Mouse (Mus musculus) liver, embryonic 14.5 days (tissue): Measurements from ENCODE around the gene Bpifb9a. TPM values are rescaled to one million over a fixed set of nuclear protein-coding genes. Genes with fewer than 3 reads are reported as not detected.

Source experiments
- ATAC-seq: fragments of 200-750 bp; cut with Nextera tagmentation; 2 replicates; pipeline ENCODE4 v1.8.0; 2017; ENCODE audit warnings: moderate number of reproducible peaks, mild to moderate bottlenecking, moderate library complexity; ENCODE audit not compliant: insufficient read depth
- DNase-seq, 3 experiments: peaks; one replicate each; pipeline ENCODE4 v3.0.0-alpha.2; 2012 to 2013; ENCODE audit warnings: low read depth in 3 of 3, low spot score in 3 of 3
- H3K27ac ChIP-seq: fragments of 300-500 bp; sonication (generic); 2 replicates; pipeline ENCODE4 v1.5.1; 2014; ENCODE audit warnings: moderate library complexity, mild to moderate bottlenecking, control low read depth, inconsistent platforms
- H3K27me3 ChIP-seq: fragments of 300-500 bp; sonication (generic); 2 replicates; pipeline ENCODE4 v1.6.1; 2014; ENCODE audit warnings: mild to moderate bottlenecking, low read length, moderate library complexity; ENCODE audit not compliant: control insufficient read depth, insufficient read depth
- H3K36me3 ChIP-seq: fragments of 300-500 bp; sonication (generic); replicated peaks from 2 replicates; pipeline ENCODE4 v1.6.1; 2014; ENCODE audit warnings: low read depth; ENCODE audit not compliant: control insufficient read depth, insufficient read depth
- H3K4me1 ChIP-seq, 2 experiments: fragments of 200-500 bp in 1 of 2; fragments of 300-500 bp in 1 of 2; sonication (generic) in 1 of 2; replicated peaks; 2 replicates each; pipeline ENCODE4 v1.6.1; 2012 to 2014; ENCODE audit warnings: antibody characterized with exemption in 1 of 2, inconsistent platforms in 1 of 2, low read length in 1 of 2; ENCODE audit not compliant: control insufficient read depth in 2 of 2, insufficient read depth in 2 of 2
- H3K4me2 ChIP-seq: fragments of 300-500 bp; sonication (generic); 2 replicates; pipeline ENCODE4 v1.6.1; 2014; ENCODE audit warnings: low read depth, mild to moderate bottlenecking, control low read depth, moderate library complexity
- H3K4me3 ChIP-seq, 2 experiments: fragments of 200-500 bp in 1 of 2; fragments of 300-500 bp in 1 of 2; sonication (generic) in 1 of 2; 2 replicates each; pipeline ENCODE4 v1.5.1; 2012 to 2014; ENCODE audit warnings: low read depth in 2 of 2, low read length in 2 of 2, mild to moderate bottlenecking in 2 of 2, control low read depth in 1 of 2, inconsistent platforms in 1 of 2, moderate library complexity in 1 of 2; ENCODE audit not compliant: insufficient read depth in 1 of 2
- H3K9ac ChIP-seq: fragments of 300-500 bp; sonication (generic); replicated peaks from 2 replicates; pipeline ENCODE4 v1.6.1; 2014; ENCODE audit warnings: mild to moderate bottlenecking, control low read depth, moderate library complexity
- H3K9me3 ChIP-seq: fragments of 300-500 bp; sonication (generic); 2 replicates; pipeline ENCODE4 v1.6.1; 2016; ENCODE audit warnings: low read length, mixed read lengths; ENCODE audit not compliant: control insufficient read depth
- CTCF ChIP-seq: IDR thresholded peaks from 2 replicates; pipeline ENCODE4 v1.5.1; 2016; ENCODE audit warnings: antibody characterized with exemption, low read depth, control low read depth
- EP300 ChIP-seq: IDR thresholded peaks from 2 replicates; pipeline ENCODE4 v1.6.1; 2016; ENCODE audit warnings: antibody characterized with exemption, low read depth
- WGBS: fragments of 180-500 bp; shearing (Covaris S2); extraction: QIAGEN DNeasy Blood & Tissue Kit; methylation state at CpG from one replicate; pipeline ENCODE4 v1.1.7; 2014; ENCODE audit not compliant: insufficient replicate concordance; 5-methylcytosine and 5-hydroxymethylcytosine counted together
- polyA plus RNA-seq, 2 experiments: library from polyadenylated mRNA; depleted of rRNA in 1 of 2; stranded (reverse) in 1 of 2; unstranded in 1 of 2; fragments of >200 nt; fragmentation: Nextera tagmentation in 1 of 2; extraction: Ambion mirVana in 1 of 2; gene quantifications; 2 replicates each; pipeline versions ENCODE4 v1.2.1 to v1.2.3; 2012 to 2014

The Bpifb9a gene
- polyA plus RNA-seq, 2 experiments: not detected

DNA sequence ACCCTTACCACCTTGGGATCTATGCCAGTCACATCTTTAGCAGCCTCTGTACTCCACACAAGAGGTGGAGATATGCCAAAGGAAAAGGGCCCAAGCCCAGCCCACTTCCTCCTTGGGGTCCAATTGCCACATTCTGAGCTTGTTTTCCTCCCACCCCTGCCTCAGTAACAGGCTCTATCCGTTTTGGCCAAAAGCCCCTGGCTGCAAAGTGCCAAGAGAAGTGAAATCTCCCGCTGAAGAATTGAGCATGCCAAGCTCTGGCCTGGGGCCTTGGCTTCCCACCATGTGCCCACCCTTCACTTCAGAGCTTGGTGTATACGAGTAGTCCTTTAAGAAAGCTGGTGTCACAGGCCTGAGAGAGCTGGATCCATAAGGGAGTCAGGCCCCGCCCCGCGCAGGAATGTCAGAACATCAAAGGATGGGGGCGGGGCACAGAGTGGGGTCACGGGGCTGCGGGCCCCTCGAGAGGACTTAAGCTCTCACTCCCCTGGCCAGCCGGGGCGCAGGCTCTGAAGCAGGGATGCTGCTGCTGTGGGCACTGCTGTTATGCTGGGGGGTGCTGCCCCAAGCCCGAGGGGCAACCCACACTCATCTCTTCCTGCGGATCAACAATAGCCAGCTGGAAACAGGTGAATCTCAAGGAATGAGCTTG, 34.3 kb upstream of the Bpifb9a start, which contains the start of gene Bpifb5:
Gene Bpifb5, plus strand, starts transcription at position 478 of the 652 bp plus-strand sequence.
- Histone ChIP-seq H3K4me3 (no peak within 1 kb of the TSS), H3K9me3 (no peaks in the 10 kb centered on the region), H3K4me2 (no peak within 1 kb of the TSS), H3K27ac (no peak within 1 kb of the TSS), H3K4me1 (no peaks in the 10 kb centered on the region), H3K27me3 (no peaks in the 10 kb centered on the region), H3K36me3 (no peaks in the 10 kb centered on the region), H3K9ac (no peak within 1 kb of the TSS)
- TF ChIP-seq CTCF (no peak), EP300 (no peak)
- DNase-seq (no peak), ATAC-seq (no peak)
- 23% methylated on average over 14 of the region's 14 CpGs for WGBS

GRCm38 (mm10) chr2:154223917-154224273, 33.8 kb upstream of the Bpifb9a start:
- no peaks in the 10 kb centered on the region for H3K9me3 ChIP-seq
- H3K9ac ChIP-seq: no peak overlapping the region
- ATAC-seq (no peak), DNase-seq (no peak)
- H3K36me3 ChIP-seq: no peaks in the 10 kb centered on the region
- no peak for TF ChIP-seq CTCF
- no peak for TF ChIP-seq EP300
- WGBS: 44% methylated on average over 2 of the region's 2 CpGs
- H3K4me3 ChIP-seq: no peak overlapping the region
- no peak overlapping the region for H3K4me2 ChIP-seq
- H3K27ac ChIP-seq: no peak overlapping the region
- no peaks in the 10 kb centered on the region for H3K27me3 ChIP-seq
- H3K4me1 ChIP-seq: no peaks in the 10 kb centered on the region

- no peak for ATAC-seq
- Histone ChIP-seq H3K4me2 (no peak overlapping the region), H3K9ac (no peak overlapping the region), H3K9me3 (no peaks in the 10 kb centered on the region), H3K27me3 (no peaks in the 10 kb centered on the region), H3K4me3 (no peak overlapping the region), H3K36me3 (no peaks in the 10 kb centered on the region), H3K27ac (no peak overlapping the region), H3K4me1 (no peaks in the 10 kb centered on the region)
- no peak for DNase-seq
- no peak for TF ChIP-seq EP300
- TF ChIP-seq CTCF: no peak
- 52% methylated on average over 4 of the region's 4 CpGs for WGBS
Measured at GRCm38 (mm10) chr2:154226991-154227390, 30.7 kb upstream of the Bpifb9a start.

DNA sequence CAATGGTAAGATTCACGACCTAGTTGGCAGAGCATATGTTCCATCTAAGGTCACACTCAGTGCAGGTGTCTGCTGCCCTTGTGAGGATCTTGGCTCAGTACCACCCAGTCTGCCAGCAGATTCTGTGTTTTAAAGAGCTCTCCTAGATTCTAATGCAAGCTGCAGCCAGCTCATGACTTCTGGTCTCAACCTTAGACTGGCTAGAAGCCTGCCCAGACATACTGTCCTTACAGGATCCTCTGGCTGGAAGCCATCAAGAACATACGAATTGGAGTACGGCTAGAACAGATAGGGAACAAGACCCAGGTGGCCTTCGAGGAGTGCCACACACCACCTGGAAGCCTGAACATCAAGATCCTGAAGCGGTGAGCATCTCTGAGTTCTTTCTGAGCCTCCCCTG, 29.8 kb upstream of the Bpifb9a start:
- WGBS: 66% methylated on average over 5 of the region's 5 CpGs
- no peaks in the 10 kb centered on the region for H3K36me3 ChIP-seq
- H3K9ac ChIP-seq: no peak overlapping the region
- ATAC-seq (no peak), DNase-seq (no peak)
- TF ChIP-seq EP300 (no peak), CTCF (no peak)
- H3K9me3 ChIP-seq: no peaks in the 10 kb centered on the region
- no peaks in the 10 kb centered on the region for H3K4me1 ChIP-seq
- H3K27ac ChIP-seq: no peak overlapping the region
- H3K4me2 ChIP-seq: no peak overlapping the region
- H3K27me3 ChIP-seq: no peaks in the 10 kb centered on the region
- H3K4me3 ChIP-seq: no peak overlapping the region

DNA sequence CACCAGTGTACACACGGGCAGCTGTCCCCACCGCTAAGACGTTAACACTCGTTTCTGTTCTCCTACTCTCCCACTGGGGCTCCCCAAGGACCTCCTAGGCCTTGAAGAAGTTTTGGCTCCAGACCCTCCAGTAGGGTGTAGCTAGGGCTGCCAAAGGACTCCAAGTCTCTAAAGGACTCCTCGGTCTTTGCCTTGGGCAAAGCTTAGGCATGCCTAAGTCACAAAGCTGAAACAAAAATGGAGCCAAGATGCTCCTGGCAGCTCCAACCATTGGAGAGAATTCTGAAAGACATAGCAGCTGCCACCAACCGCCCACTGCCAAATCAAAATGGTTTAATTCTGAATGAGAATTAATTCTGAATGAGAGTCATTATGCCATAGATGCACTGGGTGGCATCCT, 24.2 kb upstream of the Bpifb9a start:
- no peak for TF ChIP-seq EP300
- TF ChIP-seq CTCF: no peak
- Histone ChIP-seq H3K4me3 (no peak overlapping the region), H3K27me3 (no peaks in the 10 kb centered on the region), H3K36me3 (no peaks in the 10 kb centered on the region), H3K4me1 (no peaks in the 10 kb centered on the region), H3K27ac (no peak overlapping the region), H3K9me3 (no peaks in the 10 kb centered on the region), H3K9ac (no peak overlapping the region), H3K4me2 (no peak overlapping the region)
- ATAC-seq (no peak), DNase-seq (no peak)
- 72% methylated on average over 6 of the region's 6 CpGs for WGBS
